Mouse (Mus musculus) gonadal fat pad, adult 2 months (tissue): Measurements from ENCODE around the gene Vipr1. TPM values are rescaled to one million over a fixed set of nuclear protein-coding genes. Genes with fewer than 3 reads are reported as not detected.
A peak's percentile ranks its signal among the peaks of the same experiment; 100 is the strongest.
"Not testable (repeated sequence)": the region's sequence is repeated elsewhere in the genome, so short reads cannot be mapped to it uniquely, and the experiment has no call there.

Experiments
- DNase-seq: peaks from one replicate; pipeline ENCODE4 v3.0.0-alpha.2; 2012; ENCODE audit warnings: low read depth
- polyA plus RNA-seq: library from polyadenylated mRNA; depleted of rRNA; stranded (reverse); fragments of >200 nt; gene quantifications from 2 replicates; pipeline ENCODE4 v1.2.3, GENCODE M21; 2012; rRNA removed

Vipr1 gene
- 7.5 and 11.2 TPM in 2 replicates for polyA plus RNA-seq

GRCm38 (mm10) chr9:121642401-121643181 is at the start of gene Vipr1:
Vipr1 (plus strand) TSS chr9:121642716.
- no peak for DNase-seq

GRCm38 (mm10) chr9:121592948-121593550 is 49.5 kb upstream of the Vipr1 start:
- no peak for DNase-seq

- not testable (repeated sequence) for DNase-seq
Measured at GRCm38 (mm10) chr9:121593768-121594167, 48.7 kb upstream of the Vipr1 start.

GRCm38 (mm10) chr9:121594771-121595170 is 47.7 kb upstream of the Vipr1 start:
- DNase-seq: no peak

GRCm38 (mm10) chr9:121598106-121598505 is 44.4 kb upstream of the Vipr1 start:
- no peak for DNase-seq

- no peak for DNase-seq
Measured at GRCm38 (mm10) chr9:121599551-121599950, 43.0 kb upstream of the Vipr1 start.

GRCm38 (mm10) chr9:121600201-121600860 is 42.2 kb upstream of the Vipr1 start:
- no peak for DNase-seq

GRCm38 (mm10) chr9:121600861-121601427 is 41.6 kb upstream of the Vipr1 start:
- peak; percentile 96 for DNase-seq

- DNase-seq: no peak
Measured at GRCm38 (mm10) chr9:121602381-121602780, 40.1 kb upstream of the Vipr1 start.

- no peak for DNase-seq
Measured at GRCm38 (mm10) chr9:121605414-121606278, 36.9 kb upstream of the Vipr1 start.

GRCm38 (mm10) chr9:121606498-121607096 is 35.9 kb upstream of the Vipr1 start:
- no peak for DNase-seq

- no peak for DNase-seq
Measured at GRCm38 (mm10) chr9:121609381-121609780, 33.1 kb upstream of the Vipr1 start.

- DNase-seq: no peak
Measured at GRCm38 (mm10) chr9:121613192-121613591, 29.3 kb upstream of the Vipr1 start.

GRCm38 (mm10) chr9:121614241-121614757 is 28.2 kb upstream of the Vipr1 start:
- DNase-seq: no peak

- DNase-seq: no peak
Measured at GRCm38 (mm10) chr9:121616471-121616870, 26.0 kb upstream of the Vipr1 start.

GRCm38 (mm10) chr9:121619441-121619840 is 23.1 kb upstream of the Vipr1 start:
- DNase-seq: no peak

- DNase-seq: no peak
Measured at GRCm38 (mm10) chr9:121623235-121623634, 19.3 kb upstream of the Vipr1 start.

GRCm38 (mm10) chr9:121624920-121625319 is 17.6 kb upstream of the Vipr1 start:
- DNase-seq: no peak

GRCm38 (mm10) chr9:121630627-121631026 is 11.9 kb upstream of the Vipr1 start:
- no peak for DNase-seq

- no peak for DNase-seq
Measured at GRCm38 (mm10) chr9:121631946-121632345, 10.6 kb upstream of the Vipr1 start.

- no peak for DNase-seq
Measured at GRCm38 (mm10) chr9:121632891-121633290, 9.6 kb upstream of the Vipr1 start.
